Mouse (Mus musculus): ENCODE measurements around the gene Vwa7.

Vwa7 gene

GRCm38 (mm10) chr17:35051156-35052086, 35.0 kb downstream of the Vwa7 start:
- H3K9me3 ChIP-seq (ENCODE audit: low read length): no peaks in the 10 kb centered on the region
- H3K36me3 ChIP-seq (ENCODE audit: insufficient read depth, low read length): peaks cover 41% of the 10 kb centered on the region
- peaks cover 81% of the 10 kb centered on the region for H3K4me1 ChIP-seq (replicated peaks; ENCODE audit: low read depth, low read length)
- H3K4me3 ChIP-seq (replicated peaks; ENCODE audit: low read length): peak overlapping the region; percentile 80
- no peaks in the 10 kb centered on the region for H3K27me3 ChIP-seq (ENCODE audit: insufficient read depth, low read length)
- TF ChIP-seq CTCF (conservative IDR thresholded peaks at IDR 0.05; ENCODE audit: low read length) (no peak), NANOG (IDR thresholded peaks at IDR 0.05; ENCODE audit: borderline replicate concordance, low read length) (no peak), POU5F1 (IDR thresholded peaks at IDR 0.05; ENCODE audit: borderline replicate concordance, low read length) (no peak)

- peak overlapping the region; percentile 80 for H3K4me3 ChIP-seq (replicated peaks; ENCODE audit: low read length)
- H3K36me3 ChIP-seq (ENCODE audit: insufficient read depth, low read length): peaks cover 48% of the 10 kb centered on the region
- no peaks in the 10 kb centered on the region for H3K9me3 ChIP-seq (ENCODE audit: low read length)
- TF ChIP-seq NANOG (IDR thresholded peaks at IDR 0.05; ENCODE audit: borderline replicate concordance, low read length) (no peak), CTCF (conservative IDR thresholded peaks at IDR 0.05; ENCODE audit: low read length) (no peak), POU5F1 (IDR thresholded peaks at IDR 0.05; ENCODE audit: borderline replicate concordance, low read length) (no peak)
- H3K27me3 ChIP-seq (ENCODE audit: insufficient read depth, low read length): no peaks in the 10 kb centered on the region
- H3K4me1 ChIP-seq (replicated peaks; ENCODE audit: low read depth, low read length): peaks cover 75% of the 10 kb centered on the region
Measured at GRCm38 (mm10) chr17:35052271-35052798, 36.0 kb downstream of the Vwa7 start.

GRCm38 (mm10) chr17:35055691-35056495, 39.5 kb downstream of the Vwa7 start:
- H3K4me1 ChIP-seq (replicated peaks; ENCODE audit: low read depth, low read length): peaks cover 69% of the 10 kb centered on the region
- H3K9me3 ChIP-seq (ENCODE audit: low read length): no peaks in the 10 kb centered on the region
- peaks cover 6% of the 10 kb centered on the region for H3K27me3 ChIP-seq (ENCODE audit: insufficient read depth, low read length)
- no peak overlapping the region for H3K4me3 ChIP-seq (replicated peaks; ENCODE audit: low read length)
- H3K36me3 ChIP-seq (ENCODE audit: insufficient read depth, low read length): peaks cover 72% of the 10 kb centered on the region
- no peak for TF ChIP-seq POU5F1 (IDR thresholded peaks at IDR 0.05; ENCODE audit: borderline replicate concordance, low read length)
- TF ChIP-seq CTCF (conservative IDR thresholded peaks at IDR 0.05; ENCODE audit: low read length): no peak
- no peak for TF ChIP-seq NANOG (IDR thresholded peaks at IDR 0.05; ENCODE audit: borderline replicate concordance, low read length)

GRCm38 (mm10) chr17:35057090-35057489, 40.7 kb downstream of the Vwa7 start:
- peaks cover 6% of the 10 kb centered on the region for H3K27me3 ChIP-seq (ENCODE audit: insufficient read depth, low read length)
- H3K4me1 ChIP-seq (replicated peaks; ENCODE audit: low read depth, low read length): peaks cover 71% of the 10 kb centered on the region
- TF ChIP-seq NANOG (IDR thresholded peaks at IDR 0.05; ENCODE audit: borderline replicate concordance, low read length) (no peak), CTCF (conservative IDR thresholded peaks at IDR 0.05; ENCODE audit: low read length) (no peak), POU5F1 (IDR thresholded peaks at IDR 0.05; ENCODE audit: borderline replicate concordance, low read length) (no peak)
- H3K4me3 ChIP-seq (replicated peaks; ENCODE audit: low read length): no peak overlapping the region
- H3K9me3 ChIP-seq (ENCODE audit: low read length): no peaks in the 10 kb centered on the region
- peaks cover 80% of the 10 kb centered on the region for H3K36me3 ChIP-seq (ENCODE audit: insufficient read depth, low read length)

GRCm38 (mm10) chr17:35058316-35058715, 41.9 kb downstream of the Vwa7 start:
- H3K36me3 ChIP-seq (ENCODE audit: insufficient read depth, low read length): peaks cover 75% of the 10 kb centered on the region
- peaks cover 6% of the 10 kb centered on the region for H3K27me3 ChIP-seq (ENCODE audit: insufficient read depth, low read length)
- H3K9me3 ChIP-seq (ENCODE audit: low read length): no peaks in the 10 kb centered on the region
- TF ChIP-seq NANOG (IDR thresholded peaks at IDR 0.05; ENCODE audit: borderline replicate concordance, low read length) (no peak), POU5F1 (IDR thresholded peaks at IDR 0.05; ENCODE audit: borderline replicate concordance, low read length) (no peak), CTCF (conservative IDR thresholded peaks at IDR 0.05; ENCODE audit: low read length) (no peak)
- peak overlapping the region; percentile 92; the same call in 1 of the 2 replicates for H3K4me3 ChIP-seq (replicated peaks; ENCODE audit: low read length)
- H3K4me1 ChIP-seq (replicated peaks; ENCODE audit: low read depth, low read length): peaks cover 71% of the 10 kb centered on the region

GRCm38 (mm10) chr17:35058911-35059892, 42.8 kb downstream of the Vwa7 start, which contains the start of gene Ddah2:
Gene Ddah2, plus strand, starts transcription at chr17:35059035.
- H3K4me1 ChIP-seq (replicated peaks; ENCODE audit: low read depth, low read length): peaks cover 72% of the 10 kb centered on the region
- H3K9me3 ChIP-seq (ENCODE audit: low read length): no peaks in the 10 kb centered on the region
- H3K27me3 ChIP-seq (ENCODE audit: insufficient read depth, low read length): peaks cover 6% of the 10 kb centered on the region
- peaks cover 69% of the 10 kb centered on the region for H3K36me3 ChIP-seq (ENCODE audit: insufficient read depth, low read length)
- H3K4me3 ChIP-seq (replicated peaks; ENCODE audit: low read length): peak within 1 kb of the TSS; percentile 92
- TF ChIP-seq NANOG (IDR thresholded peaks at IDR 0.05; ENCODE audit: borderline replicate concordance, low read length): no peak
- TF ChIP-seq CTCF (conservative IDR thresholded peaks at IDR 0.05; ENCODE audit: low read length): peak; percentile 35
- no peak for TF ChIP-seq POU5F1 (IDR thresholded peaks at IDR 0.05; ENCODE audit: borderline replicate concordance, low read length)

- Histone ChIP-seq H3K27me3 (ENCODE audit: insufficient read depth, low read length) (peaks cover 6% of the 10 kb centered on the region), H3K4me3 (replicated peaks; ENCODE audit: low read length) (peak overlapping the region; percentile 92), H3K36me3 (ENCODE audit: insufficient read depth, low read length) (peaks cover 62% of the 10 kb centered on the region), H3K4me1 (replicated peaks; ENCODE audit: low read depth, low read length) (peaks cover 75% of the 10 kb centered on the region), H3K9me3 (ENCODE audit: low read length) (no peaks in the 10 kb centered on the region)
- TF ChIP-seq CTCF (conservative IDR thresholded peaks at IDR 0.05; ENCODE audit: low read length) (no peak), NANOG (IDR thresholded peaks at IDR 0.05; ENCODE audit: borderline replicate concordance, low read length) (no peak), POU5F1 (IDR thresholded peaks at IDR 0.05; ENCODE audit: borderline replicate concordance, low read length) (no peak)
Measured at GRCm38 (mm10) chr17:35060071-35060470, 43.7 kb downstream of the Vwa7 start.

Data from E14TG2a.4 (cell line).